Mouse (Mus musculus) kidney, adult 11 months (tissue): ENCODE results near the gene Aldoart2.
"Not testable (repeated sequence)": the region's sequence is repeated elsewhere in the genome, so short reads cannot be mapped to it uniquely, and the experiment has no call there.

ENCODE experiments used
- DNase-seq: peaks from one replicate; pipeline ENCODE4 v3.0.0; 2022

Aldoart2 gene

GRCm38 (mm10) chr12:55565206-55565605, at the start of gene Aldoart2:
Gene Aldoart2, plus strand, starts transcription at chr12:55565239.
- no peak for DNase-seq

GRCm38 (mm10) chr12:55518061-55518738, 46.8 kb upstream of the Aldoart2 start:
- DNase-seq, result no peak

- no peak for DNase-seq
Measured at GRCm38 (mm10) chr12:55526983-55527752, 37.9 kb upstream of the Aldoart2 start.

- DNase-seq, result no peak
Measured at GRCm38 (mm10) chr12:55536537-55537135, 28.4 kb upstream of the Aldoart2 start.

GRCm38 (mm10) chr12:55537742-55538141, 27.3 kb upstream of the Aldoart2 start:
- no peak for DNase-seq

- no peak for DNase-seq
Measured at GRCm38 (mm10) chr12:55538328-55538971, 26.6 kb upstream of the Aldoart2 start.

- DNase-seq, result no peak
Measured at GRCm38 (mm10) chr12:55539157-55539556, 25.9 kb upstream of the Aldoart2 start.

GRCm38 (mm10) chr12:55554901-55555300, 10.1 kb upstream of the Aldoart2 start:
- DNase-seq, result not testable (repeated sequence)

- DNase-seq, result no peak
Measured at GRCm38 (mm10) chr12:55557866-55558265, 7.2 kb upstream of the Aldoart2 start.

GRCm38 (mm10) chr12:55559184-55559855, 5.7 kb upstream of the Aldoart2 start:
- no peak for DNase-seq

GRCm38 (mm10) chr12:55560025-55560690, 4.9 kb upstream of the Aldoart2 start:
- peak; percentile 14 for DNase-seq

GRCm38 (mm10) chr12:55563742-55564141, 1.3 kb upstream of the Aldoart2 start:
- DNase-seq, result no peak

- no peak for DNase-seq
Measured at GRCm38 (mm10) chr12:55564187-55564963, 664 bp upstream of the Aldoart2 start.

- DNase-seq, result no peak
Measured at GRCm38 (mm10) chr12:55565867-55566266, 828 bp downstream of the Aldoart2 start.

- no peak for DNase-seq
Measured at GRCm38 (mm10) chr12:55566837-55567236, 1.8 kb downstream of the Aldoart2 start.

GRCm38 (mm10) chr12:55568466-55568865, 3.4 kb downstream of the Aldoart2 start:
- no peak for DNase-seq

GRCm38 (mm10) chr12:55569676-55570075, 4.6 kb downstream of the Aldoart2 start:
- no peak for DNase-seq

GRCm38 (mm10) chr12:55570646-55571045, 5.6 kb downstream of the Aldoart2 start:
- DNase-seq, result no peak

- DNase-seq, result no peak
Measured at GRCm38 (mm10) chr12:55571181-55571580, 6.1 kb downstream of the Aldoart2 start.

GRCm38 (mm10) chr12:55571661-55572060, 6.6 kb downstream of the Aldoart2 start:
- no peak for DNase-seq

- no peak for DNase-seq
Measured at GRCm38 (mm10) chr12:55573089-55573488, 8.1 kb downstream of the Aldoart2 start.
